ENCODE assay signal across 8 mouse cellular contexts in genomic region chr5:65177026-65177514, GRCm38 (mm10). TPM values are rescaled to one million over a fixed set of nuclear protein-coding genes. Genes with fewer than 3 reads are reported as not detected.
DNase-seq lines count a peak whose midpoint lies in the region; ATAC-seq lines count a peak whose summit lies in the region.

No protein-coding gene starts in this region.

- no peak overlapping the region for H3K27ac ChIP-seq in kidney, embryonic 14.5 days (ENCODE audit: low read depth, low read length)

- H3K36me3 ChIP-seq in kidney, embryonic 14.5 days (ENCODE audit: control insufficient read depth, insufficient read depth, low read length): no peaks in the 10 kb centered on the region

- no peaks in the 10 kb centered on the region for H3K9me3 ChIP-seq in kidney, embryonic 14.5 days (ENCODE audit: control insufficient read depth, low read length)

- WGBS in kidney, embryonic 14.5 days: 48% methylated on average over 11 of the region's 11 CpGs

- ATAC-seq in kidney, embryonic 14.5 days (ENCODE audit: low FRiP score, low TSS enrichment): no peak

- DNase-seq in kidney, adult 11 months: peak; percentile 62
- DNase-seq in cerebellum, postnatal 10 days: peak; percentile 75 to 82
- DNase-seq in kidney, adult 18-20 months: peak; percentile 68
- DNase-seq in lung, postnatal 36 days: peak; percentile 71
- no peak for DNase-seq in layer of hippocampus, adult 18-20 months (ENCODE audit: low spot score in 2 of 2)
- DNase-seq in layer of hippocampus, postnatal 10 days (ENCODE audit: low spot score in 2 of 2): no peak
- DNase-seq in thymus, postnatal 36 days: no peak

- no peak overlapping the region for H3K9ac ChIP-seq in kidney, embryonic 14.5 days (ENCODE audit: low read depth, low read length)

- no peak overlapping the region for H3K4me2 ChIP-seq in kidney, embryonic 14.5 days (replicated peaks; ENCODE audit: low read depth, low read length)

- no peaks in the 10 kb centered on the region for H3K27me3 ChIP-seq in kidney, embryonic 14.5 days (ENCODE audit: control insufficient read depth, insufficient read depth, low read length)

- H3K4me3 ChIP-seq in kidney, embryonic 14.5 days (ENCODE audit: low read length): no peak overlapping the region

- no peaks in the 10 kb centered on the region for H3K4me1 ChIP-seq in kidney, embryonic 14.5 days (ENCODE audit: control insufficient read depth, insufficient read depth, low read length)

RNA-seq across cellular contexts. Expression of gene Wdr19, which starts 22.4 kb away (rescaled TPM):
- polyA plus RNA-seq in kidney, embryonic 14.5 days (2014; fragmentation: Nextera tagmentation; extraction: Ambion mirVana): 8.7 and 15.8 TPM in 2 replicates
- total RNA-seq in layer of hippocampus, adult 18-20 months (2021): 10 to 100 TPM; 16.6 to 21.9 TPM
- total RNA-seq in layer of hippocampus, postnatal 10 days (2021): 10 to 100 TPM; 16.7 to 20.8 TPM

Comparison
In these comparisons a context has a peak if more than half of its experiments do, and no peak if none do; other contexts are left out.
1. DNase-seq: peak in kidney, adult 11 months (single experiment), cerebellum, postnatal 10 days (2 of 2), kidney, adult 18-20 months (single experiment) and lung, postnatal 36 days (single experiment); none in layer of hippocampus, adult 18-20 months (0 of 2), layer of hippocampus, postnatal 10 days (0 of 2) and thymus, postnatal 36 days (0 of 2).